Mouse (Mus musculus) forebrain, embryonic 10.5 days (tissue): Measurements from ENCODE around the gene Rfpl4. TPM values are rescaled to one million over a fixed set of nuclear protein-coding genes. Genes with fewer than 3 reads are reported as not detected.
"Not testable (repeated sequence)": the region's sequence is repeated elsewhere in the genome, so short reads cannot be mapped to it uniquely, and the experiment has no call there.

Source experiments
- DNase-seq: peaks from one replicate; pipeline ENCODE4 v3.0.0-alpha.2; 2017; ENCODE audit warnings: low spot score; ENCODE audit errors: extremely low spot score
- H3K27ac ChIP-seq: fragments of 300-500 bp; sonication (generic); 2 replicates; pipeline ENCODE4 v1.5.1; 2016; ENCODE audit warnings: mild to moderate bottlenecking
- H3K27me3 ChIP-seq: fragments of 300-500 bp; sonication (generic); 2 replicates; pipeline ENCODE4 v1.6.1; 2016; ENCODE audit warnings: mild to moderate bottlenecking; ENCODE audit not compliant: poor library complexity, severe bottlenecking
- H3K36me3 ChIP-seq: fragments of 300-500 bp; sonication (generic); replicated peaks from 2 replicates; pipeline ENCODE4 v1.6.1; 2016; ENCODE audit warnings: mild to moderate bottlenecking, moderate library complexity
- H3K4me1 ChIP-seq: fragments of 300-500 bp; sonication (generic); 2 replicates; pipeline ENCODE4 v1.6.1; 2016
- H3K4me3 ChIP-seq: fragments of 300-500 bp; sonication (generic); 2 replicates; pipeline ENCODE4 v1.5.1; 2016; ENCODE audit warnings: mild to moderate bottlenecking, moderate library complexity
- H3K9me3 ChIP-seq: fragments of 300-500 bp; sonication (generic); 2 replicates; pipeline ENCODE4 v1.6.1; 2016; ENCODE audit warnings: mild to moderate bottlenecking, moderate library complexity
- WGBS: fragments of 180-500 bp; shearing (Covaris S2); methylation state at CpG from one replicate; pipeline ENCODE4 v1.1.7; 2016; 5-methylcytosine and 5-hydroxymethylcytosine counted together
- polyA plus RNA-seq: library from polyadenylated mRNA; unstranded; fragments of >200 nt; fragmentation: Nextera tagmentation; extraction: Ambion mirVana; gene quantifications from 2 replicates; pipeline ENCODE4 v1.2.1, GENCODE M21; 2016

Gene Rfpl4
- not detected in 2 replicates for polyA plus RNA-seq

DNA sequence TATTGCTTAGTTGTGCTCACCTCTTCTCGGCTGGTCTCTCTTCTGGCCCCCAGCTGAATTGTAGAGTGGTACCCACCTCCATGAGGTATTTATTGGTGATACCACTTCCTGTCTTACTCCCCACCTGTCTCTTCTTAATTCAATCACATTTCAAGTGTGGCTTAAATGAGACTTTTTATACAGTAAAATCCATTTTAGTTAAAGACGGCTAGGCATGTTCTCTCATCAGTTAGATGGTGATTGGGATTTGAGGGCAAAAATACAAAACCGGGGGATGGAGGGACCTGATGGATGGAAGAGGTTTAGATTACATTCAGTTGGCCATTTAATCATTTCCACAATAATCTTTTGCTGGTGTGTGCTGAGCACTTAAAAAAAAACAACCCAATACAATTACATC, at the start of gene Rfpl4:
Gene Rfpl4, minus strand, starts transcription at position 101 of the 400 bp plus-strand sequence.
- 88% methylated on average over 3 of the region's 3 CpGs for WGBS
- Histone ChIP-seq H3K27me3 (no peaks in the 10 kb centered on the region), H3K9me3 (0 out of 2 replicates have a peak, but pooled peaks cover 3% of the 10 kb centered on the region), H3K4me3 (no peak within 1 kb of the TSS), H3K27ac (no peak within 1 kb of the TSS), H3K4me1 (no peaks in the 10 kb centered on the region), H3K36me3 (no peaks in the 10 kb centered on the region)
- no peak for DNase-seq

DNA sequence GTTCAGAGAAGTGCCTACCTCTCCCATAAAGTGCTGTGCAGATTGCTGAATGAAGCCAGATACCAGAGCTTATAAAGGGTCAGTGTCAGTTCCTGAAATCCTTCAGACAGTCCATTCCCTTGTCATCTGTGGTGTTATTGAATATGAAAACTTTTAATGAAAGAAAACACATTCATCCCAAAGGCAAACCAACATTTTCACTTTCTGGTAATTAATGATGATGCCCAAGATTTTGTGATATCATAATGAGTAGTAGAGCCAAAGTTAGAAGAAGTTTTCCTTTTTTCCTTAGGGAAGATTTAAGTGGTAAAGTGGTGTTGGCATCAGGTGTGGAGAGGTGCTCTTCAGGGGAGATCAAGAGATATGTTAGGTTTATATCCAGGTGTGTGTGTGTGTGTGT, 32.8 kb upstream of the Rfpl4 start, which contains the start of gene Vmn1r55:
Gene Vmn1r55, minus strand, starts transcription at position 101 of the 400 bp plus-strand sequence.
- DNase-seq, H3K4me3 ChIP-seq: not testable (repeated sequence)

DNA sequence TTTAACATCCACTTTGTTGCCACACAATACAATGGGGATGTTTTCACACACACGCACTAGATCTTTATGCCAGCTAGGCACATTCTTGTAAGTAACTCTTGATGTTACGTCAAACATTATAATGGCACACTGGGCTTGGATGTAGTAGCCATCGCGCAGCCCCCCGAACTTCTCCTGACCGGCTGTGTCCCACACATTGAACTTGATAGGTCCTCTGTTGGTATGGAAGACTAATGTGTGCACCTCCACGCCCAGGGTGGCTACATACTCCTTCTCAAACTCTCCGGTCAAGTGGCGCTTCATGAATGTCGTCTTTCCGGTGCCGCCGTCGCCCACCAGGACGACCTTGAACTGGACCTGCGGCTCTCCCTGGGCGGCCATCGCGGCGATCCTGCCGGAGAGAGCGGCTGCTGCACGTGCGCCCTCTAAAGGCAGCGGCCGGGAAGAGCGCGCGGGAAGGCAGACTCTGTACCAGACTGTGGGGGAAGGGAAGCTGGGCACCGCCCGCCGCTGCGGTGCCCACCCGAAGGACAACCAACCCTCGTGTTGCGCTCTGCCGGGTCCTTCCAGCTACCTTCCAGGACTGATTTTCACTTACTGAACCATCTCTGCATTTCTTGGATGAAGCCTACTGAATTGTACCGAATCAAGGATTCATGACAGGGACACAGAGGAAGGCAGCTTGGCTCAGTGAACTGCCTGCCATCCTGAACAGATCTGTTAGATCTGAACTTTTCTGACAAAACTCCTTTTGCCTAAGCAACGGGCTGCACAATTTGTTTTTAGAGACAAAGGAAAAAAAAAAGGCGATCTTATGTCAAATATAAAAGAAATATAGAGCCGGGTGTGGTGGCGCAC, 9.0 kb upstream of the Rfpl4 start, which contains the start of gene Rasl2-9:
Gene Rasl2-9, minus strand, starts transcription at position 402 of the 858 bp plus-strand sequence.
- H3K4me3 ChIP-seq, result peak within 1 kb of the TSS; percentile 47
- H3K36me3 ChIP-seq, result no peaks in the 10 kb centered on the region
- H3K9me3 ChIP-seq, result peaks cover 12% of the 10 kb centered on the region
- H3K27me3 ChIP-seq, result peaks cover 10% of the 10 kb centered on the region; the same call in 1 of the 2 replicates
- DNase-seq, result peak; percentile 70
- H3K27ac ChIP-seq, result peak within 1 kb of the TSS; percentile 62
- peaks cover 6% of the 10 kb centered on the region for H3K4me1 ChIP-seq
- WGBS, result 21% methylated on average over 42 of the region's 42 CpGs

More for the DNA sequence above, 32.8 kb upstream of the Rfpl4 start, which contains the start of gene Vmn1r55:
- H3K4me1 ChIP-seq, H3K27me3 ChIP-seq, H3K9me3 ChIP-seq, H3K27ac ChIP-seq, H3K36me3 ChIP-seq: not testable (repeated sequence)

DNA sequence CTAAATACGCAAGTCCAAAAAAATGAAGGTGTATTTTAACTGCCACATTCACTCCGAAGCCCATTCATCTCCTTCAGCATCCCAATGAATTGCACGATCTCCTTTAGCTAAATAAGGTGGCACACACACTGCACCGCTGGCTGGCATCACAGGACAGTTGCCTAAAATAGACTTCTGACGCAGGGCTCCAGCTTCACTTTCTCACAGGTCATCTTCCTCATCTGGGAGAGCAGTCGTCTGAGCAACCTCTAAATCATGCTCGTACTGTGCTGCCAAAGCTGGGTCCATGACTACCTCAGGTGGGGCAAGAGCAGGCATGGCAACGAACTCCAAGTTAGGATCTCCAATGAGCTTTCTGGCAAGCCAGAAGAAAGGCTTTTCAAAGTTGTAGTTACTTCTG, 8.3 kb upstream of the Rfpl4 start:
- 91% methylated on average over 8 of the region's 8 CpGs for WGBS
- H3K27me3 ChIP-seq, result peaks cover 10% of the 10 kb centered on the region; the same call in 1 of the 2 replicates
- no peaks in the 10 kb centered on the region for H3K36me3 ChIP-seq
- DNase-seq, result no peak
- peaks cover 6% of the 10 kb centered on the region for H3K4me1 ChIP-seq
- H3K27ac ChIP-seq, result no peak overlapping the region
- no peak overlapping the region for H3K4me3 ChIP-seq
- H3K9me3 ChIP-seq, result peaks cover 10% of the 10 kb centered on the region; the same call in 1 of the 2 replicates

DNA sequence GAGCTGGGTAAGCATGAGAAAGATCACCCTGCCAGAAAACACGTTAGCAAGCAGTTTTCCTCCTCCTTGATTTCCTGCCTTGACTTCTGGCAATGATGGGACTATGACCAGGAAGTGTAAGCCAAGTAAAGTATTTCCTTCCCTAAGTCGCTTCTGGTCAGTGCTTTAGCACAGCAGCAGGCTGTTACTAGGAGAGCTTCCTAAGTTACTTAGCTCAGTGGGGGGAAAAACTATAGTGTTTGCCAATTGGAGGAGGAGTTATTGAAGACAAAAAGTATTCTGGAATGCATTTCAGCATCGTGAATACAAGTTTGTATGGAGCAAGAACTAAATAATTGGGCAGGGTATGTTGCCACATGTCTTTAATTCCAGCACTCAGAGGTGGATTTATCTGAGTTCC, 4.0 kb downstream of the Rfpl4 start:
- Histone ChIP-seq H3K27ac (no peak overlapping the region), H3K36me3 (no peaks in the 10 kb centered on the region), H3K9me3 (peaks cover 4% of the 10 kb centered on the region; the same call in 1 of the 2 replicates), H3K4me1 (no peaks in the 10 kb centered on the region), H3K4me3 (no peak overlapping the region), H3K27me3 (no peaks in the 10 kb centered on the region)
- peak; percentile 9 for DNase-seq
- whole genome bisulfite sequencing, result 56% methylated on average over 3 of the region's 3 CpGs

DNA sequence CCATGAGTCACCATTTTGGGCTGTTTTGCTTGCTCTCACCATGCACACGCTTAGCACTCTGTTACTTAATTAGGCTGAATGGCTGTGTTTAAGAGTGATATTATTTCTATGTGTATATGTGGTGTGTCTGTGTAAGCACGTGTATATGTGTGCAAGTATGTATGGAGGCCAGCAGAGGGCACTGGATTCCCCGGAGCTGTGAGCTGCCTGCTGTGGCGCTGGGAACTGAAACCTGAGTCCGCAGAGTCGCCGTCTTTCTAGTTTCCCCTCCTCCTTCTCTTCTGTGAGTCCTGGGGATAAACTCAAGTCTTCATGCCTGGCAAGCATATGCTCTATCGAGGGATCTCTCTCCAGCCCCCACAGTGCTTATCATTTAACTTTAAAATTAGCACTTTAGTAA, 7.4 kb downstream of the Rfpl4 start:
- 82% methylated on average over 8 of the region's 8 CpGs for WGBS
- Histone ChIP-seq H3K4me1 (no peaks in the 10 kb centered on the region), H3K27ac (no peak overlapping the region), H3K27me3 (no peaks in the 10 kb centered on the region), H3K4me3 (no peak overlapping the region), H3K36me3 (no peaks in the 10 kb centered on the region), H3K9me3 (peaks cover 4% of the 10 kb centered on the region; the same call in 1 of the 2 replicates)
- DNase-seq, result no peak

DNA sequence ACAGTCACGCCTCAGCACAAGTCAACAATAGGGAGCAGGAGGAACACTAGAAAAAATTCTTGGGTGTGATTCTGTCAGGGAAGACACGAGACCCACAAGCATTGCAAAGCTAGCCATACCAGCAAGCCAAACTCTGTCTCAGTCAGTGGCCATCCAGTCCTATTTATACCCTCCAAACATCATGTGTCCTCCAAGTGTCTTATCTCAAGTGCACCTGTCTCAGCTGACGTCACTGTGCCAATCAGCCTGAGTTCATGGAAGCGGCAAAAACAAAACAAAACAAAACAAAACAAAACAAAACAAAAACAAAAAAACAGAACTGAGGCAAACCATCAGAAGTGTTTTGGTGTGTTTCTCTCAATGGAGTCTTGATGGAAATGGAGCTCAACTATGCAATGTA, 8.5 kb downstream of the Rfpl4 start:
- DNase-seq, result no peak
- Histone ChIP-seq H3K27me3 (no peaks in the 10 kb centered on the region), H3K4me3 (no peak overlapping the region), H3K36me3 (no peaks in the 10 kb centered on the region), H3K9me3 (peaks cover 4% of the 10 kb centered on the region; the same call in 1 of the 2 replicates), H3K4me1 (no peaks in the 10 kb centered on the region), H3K27ac (no peak overlapping the region)
- 88% methylated on average over 4 of the region's 4 CpGs for WGBS

DNA sequence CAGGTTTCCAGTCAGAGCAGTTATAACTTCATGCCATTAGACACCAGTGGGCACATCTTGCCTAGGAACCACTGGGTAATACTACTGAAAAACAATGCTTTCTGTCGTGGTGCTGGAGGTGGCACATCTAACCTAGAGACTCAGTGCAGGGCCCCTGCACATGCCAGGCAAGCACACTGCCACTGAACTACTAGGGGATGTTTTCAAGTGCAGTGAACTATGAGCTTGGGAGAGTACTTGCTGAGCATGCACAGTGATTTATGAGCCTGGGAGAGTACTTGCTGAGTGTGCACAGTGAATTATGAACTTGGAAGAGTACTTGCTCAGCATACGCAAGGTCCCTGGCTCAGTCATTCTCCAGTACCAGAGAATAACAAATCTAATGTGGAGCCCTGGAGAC, 14.2 kb downstream of the Rfpl4 start:
- peaks cover 22% of the 10 kb centered on the region for H3K36me3 ChIP-seq
- WGBS, result 88% methylated on average over 2 of the region's 2 CpGs
- no peak for DNase-seq
- H3K27me3 ChIP-seq, result no peaks in the 10 kb centered on the region
- no peaks in the 10 kb centered on the region for H3K9me3 ChIP-seq
- no peak overlapping the region for H3K27ac ChIP-seq
- H3K4me3 ChIP-seq, result no peak overlapping the region
- no peaks in the 10 kb centered on the region for H3K4me1 ChIP-seq

DNA sequence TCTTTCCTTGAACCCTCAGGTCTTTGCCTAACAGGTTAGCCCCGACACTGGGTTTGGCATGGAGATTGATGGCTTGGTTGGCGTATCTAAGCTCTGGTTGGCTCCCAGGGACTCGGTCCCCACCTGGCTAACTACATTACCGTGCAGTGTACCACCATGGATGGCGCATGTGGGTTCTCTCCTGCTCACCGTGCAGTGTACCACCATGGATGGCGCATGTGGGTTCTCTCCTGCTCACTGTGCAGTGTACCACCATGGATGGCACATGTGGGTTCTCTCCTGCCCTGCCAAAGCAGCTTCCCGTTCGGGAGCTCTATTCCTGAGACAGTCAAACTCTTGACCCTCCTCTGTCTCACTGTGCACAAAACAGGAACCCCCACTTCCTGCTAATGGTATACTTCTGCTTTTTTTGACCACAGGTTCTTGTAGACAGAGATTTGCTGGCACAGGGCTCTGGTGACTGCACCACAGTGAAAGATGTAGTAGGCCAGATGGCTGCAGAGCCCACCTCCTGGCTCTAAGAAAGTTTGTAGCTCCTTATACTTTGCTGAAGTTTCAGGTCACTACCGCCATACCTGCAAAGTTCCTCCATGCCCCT, 15.6 kb downstream of the Rfpl4 start:
- Histone ChIP-seq H3K27ac (no peak overlapping the region), H3K36me3 (peaks cover 36% of the 10 kb centered on the region), H3K27me3 (no peaks in the 10 kb centered on the region), H3K4me3 (no peak overlapping the region), H3K4me1 (no peaks in the 10 kb centered on the region), H3K9me3 (no peaks in the 10 kb centered on the region)
- WGBS, result 90% methylated on average over 10 of the region's 10 CpGs
- DNase-seq, result no peak

DNA sequence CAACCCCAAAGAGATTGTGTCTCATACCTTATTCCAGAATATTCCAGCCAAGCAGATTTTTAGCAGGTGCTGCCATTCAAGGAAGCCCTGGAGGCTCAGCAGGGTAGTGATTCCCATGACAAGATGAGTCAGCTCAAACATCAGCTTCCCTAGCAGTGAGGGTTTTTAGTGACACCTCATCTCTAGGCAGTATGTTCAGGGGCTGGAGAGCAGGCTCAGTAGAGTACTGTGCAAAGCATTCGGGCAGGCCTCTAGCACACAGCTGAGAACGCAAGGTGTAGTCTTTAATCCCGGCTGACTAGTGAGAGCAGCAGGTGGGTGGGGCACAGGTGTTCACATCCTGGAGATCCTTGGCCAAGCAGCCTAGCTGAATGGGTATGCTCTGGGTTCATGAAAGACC, 17.0 kb downstream of the Rfpl4 start:
- WGBS, result 85% methylated on average over 3 of the region's 3 CpGs

DNA sequence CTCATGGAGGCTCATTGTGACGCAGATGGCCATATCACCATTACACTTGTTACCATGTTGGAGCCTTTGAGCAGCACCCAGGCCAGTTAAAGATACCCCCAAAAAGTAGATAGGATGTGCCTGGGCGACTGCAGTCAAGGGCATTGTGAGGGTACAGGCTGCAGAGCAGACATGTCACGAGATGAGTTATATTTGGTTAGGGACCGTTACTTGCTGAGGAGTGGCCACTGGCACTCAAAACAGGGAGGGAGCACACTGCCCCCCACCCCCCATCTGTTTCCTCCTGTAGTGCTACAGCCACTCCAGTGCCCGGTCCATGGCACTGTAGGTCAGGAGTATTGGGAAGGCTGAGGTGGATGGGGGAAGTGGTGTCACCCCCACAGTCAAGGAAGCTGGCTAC, 18.0 kb downstream of the Rfpl4 start:
- H3K27me3 ChIP-seq, result no peaks in the 10 kb centered on the region
- no peak overlapping the region for H3K4me3 ChIP-seq
- no peaks in the 10 kb centered on the region for H3K9me3 ChIP-seq
- WGBS, result 96% methylated on average over 5 of the region's 5 CpGs
- no peaks in the 10 kb centered on the region for H3K4me1 ChIP-seq
- H3K27ac ChIP-seq, result no peak overlapping the region
- DNase-seq, result no peak
- peaks cover 60% of the 10 kb centered on the region for H3K36me3 ChIP-seq

More for the DNA sequence above, 17.0 kb downstream of the Rfpl4 start:
- Histone ChIP-seq H3K27me3 (no peaks in the 10 kb centered on the region), H3K9me3 (no peaks in the 10 kb centered on the region), H3K36me3 (peaks cover 50% of the 10 kb centered on the region), H3K4me1 (no peaks in the 10 kb centered on the region), H3K27ac (no peak overlapping the region), H3K4me3 (no peak overlapping the region)
- DNase-seq, result no peak

DNA sequence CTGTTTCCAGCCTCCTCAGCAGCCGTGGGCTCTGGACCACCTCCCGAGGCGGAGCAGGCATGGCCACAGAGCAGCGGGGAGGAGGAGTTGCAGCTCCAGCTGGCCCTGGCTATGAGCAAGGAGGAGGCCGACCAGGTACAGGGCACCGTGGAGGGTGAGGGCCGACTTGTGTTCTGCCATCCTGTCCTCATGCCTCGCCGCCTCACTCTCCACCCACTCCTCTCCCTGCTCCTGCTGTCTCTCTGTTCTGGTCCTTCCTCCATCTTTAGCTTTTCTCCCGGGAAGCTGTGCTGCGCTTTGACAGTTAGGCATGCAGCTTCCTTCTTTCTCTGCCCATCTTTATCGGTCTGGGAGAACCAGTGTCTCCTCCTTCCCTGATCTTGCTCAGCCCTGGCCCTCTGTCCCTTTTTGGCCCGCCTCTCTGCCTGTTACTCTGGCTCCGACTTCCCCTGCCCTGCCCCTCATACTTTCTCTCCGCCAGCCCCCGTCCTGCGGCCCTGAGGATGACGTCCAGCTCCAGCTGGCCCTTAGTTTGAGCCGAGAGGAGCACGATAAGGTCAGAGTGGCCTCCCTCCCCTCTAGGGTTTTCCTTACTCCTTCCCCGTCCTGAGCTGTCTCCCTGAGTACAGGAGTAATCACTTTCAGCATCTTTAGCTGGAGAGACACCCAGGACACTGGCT, 23.8 kb downstream of the Rfpl4 start:
- WGBS, result 91% methylated on average over 21 of the region's 21 CpGs
- Histone ChIP-seq H3K9me3 (peaks cover 3% of the 10 kb centered on the region; the same call in 1 of the 2 replicates), H3K27ac (no peak overlapping the region), H3K4me1 (no peaks in the 10 kb centered on the region), H3K4me3 (no peak overlapping the region), H3K36me3 (peaks cover 98% of the 10 kb centered on the region), H3K27me3 (no peaks in the 10 kb centered on the region)
- no peak for DNase-seq
